Mouse (Mus musculus): ENCODE results near the gene Enkd1.

DNA sequence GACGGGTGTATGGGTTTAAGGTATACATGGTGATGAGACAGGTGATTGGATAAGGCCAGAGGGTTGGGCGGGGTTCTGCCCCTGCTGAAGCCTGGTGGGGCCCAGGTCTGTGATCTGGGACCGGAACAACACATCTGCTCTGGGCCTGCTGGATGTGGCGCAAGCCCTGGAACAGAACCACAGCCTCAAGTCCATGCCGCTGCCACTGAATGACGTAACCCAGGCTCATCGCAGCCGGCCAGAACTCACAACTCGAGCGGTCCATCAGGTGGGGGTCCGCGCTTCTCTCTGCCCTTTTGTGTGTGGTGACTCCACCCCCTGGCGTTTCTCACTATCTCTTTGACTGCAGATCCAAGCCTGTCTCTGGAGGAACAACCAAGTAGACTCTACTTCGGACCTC lies 17.0 kb downstream of the Enkd1 start:
- TF ChIP-seq CTCF (IDR thresholded peaks at IDR 0.05; ENCODE audit: borderline replicate concordance, insufficient read depth, low read length) (no peak), POLR2A (IDR thresholded peaks at IDR 0.05; ENCODE audit: low read depth, low read length) (no peak)
